Mouse (Mus musculus): ENCODE results near the gene Acoxl. TPM values are rescaled to one million over a fixed set of nuclear protein-coding genes. Genes with fewer than 3 reads are reported as not detected.

Gene Acoxl
- polyA plus RNA-seq, 1 experiment from 2014 or later = 0.15 TPM

DNA sequence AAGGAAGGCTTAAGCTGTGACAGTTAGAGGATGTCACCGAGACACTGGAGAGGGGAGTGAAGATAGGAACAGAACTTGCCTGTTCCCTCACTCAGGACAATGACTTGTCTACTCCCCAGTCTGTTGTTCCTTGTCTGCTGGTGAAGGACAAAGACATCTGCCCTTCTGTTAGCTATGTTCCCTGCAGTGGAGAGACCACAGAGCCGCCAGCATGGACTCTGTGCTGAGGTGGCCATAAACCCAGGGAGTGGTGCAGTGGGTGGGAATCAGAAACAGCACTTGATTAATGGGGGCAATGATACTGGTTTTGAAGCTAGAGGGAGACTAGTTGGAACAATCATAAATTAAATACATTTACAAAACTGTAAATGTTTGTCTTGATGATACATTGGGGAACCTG, 191.3 kb downstream of the Acoxl start:
- Histone ChIP-seq H3K36me3 (ENCODE audit: control insufficient read depth, insufficient read depth, low read length) (no peaks in the 10 kb centered on the region), H3K9ac (ENCODE audit: low read depth, low read length) (no peak overlapping the region), H3K27ac (ENCODE audit: low read depth, low read length) (no peak overlapping the region), H3K27me3 (replicated peaks; ENCODE audit: control insufficient read depth, insufficient read depth, low read length) (no peaks in the 10 kb centered on the region), H3K4me1 (ENCODE audit: control insufficient read depth, insufficient read depth, low read depth, low read length) (no peaks in the 10 kb centered on the region), H3K4me2 (ENCODE audit: low read length) (no peak overlapping the region), H3K4me3 (ENCODE audit: low read length) (no peak overlapping the region), H3K9me3 (ENCODE audit: control insufficient read depth, low read length) (no peaks in the 10 kb centered on the region)
- 69% methylated on average over 2 of the region's 2 CpGs for WGBS
- ATAC-seq = no peak

DNA sequence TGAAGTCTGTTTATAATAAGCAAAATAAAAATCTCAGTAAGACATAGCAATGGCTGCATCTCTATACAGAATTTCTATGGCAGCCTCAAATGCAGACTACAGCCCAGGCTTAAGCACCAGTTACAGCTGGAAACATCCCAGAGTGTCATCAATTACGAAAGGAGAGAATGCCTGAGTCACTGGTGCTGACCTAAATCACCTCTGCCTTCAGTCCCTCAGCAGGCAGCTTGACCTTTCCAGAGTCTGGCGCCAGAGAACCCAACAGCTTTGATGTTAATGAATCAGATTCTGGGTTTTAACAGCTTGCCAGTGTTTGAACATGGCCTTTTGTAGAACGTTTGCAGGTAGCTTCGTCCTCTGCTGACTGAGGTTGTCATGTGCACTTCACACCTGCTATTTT, 193.4 kb downstream of the Acoxl start:
- Histone ChIP-seq H3K4me3 (ENCODE audit: low read length) (no peak overlapping the region), H3K9ac (ENCODE audit: low read depth, low read length) (no peak overlapping the region), H3K27ac (ENCODE audit: low read depth, low read length) (no peak overlapping the region), H3K27me3 (replicated peaks; ENCODE audit: control insufficient read depth, insufficient read depth, low read length) (no peaks in the 10 kb centered on the region), H3K36me3 (ENCODE audit: control insufficient read depth, insufficient read depth, low read length) (no peaks in the 10 kb centered on the region), H3K4me2 (ENCODE audit: low read length) (no peak overlapping the region), H3K9me3 (ENCODE audit: control insufficient read depth, low read length) (no peaks in the 10 kb centered on the region), H3K4me1 (ENCODE audit: control insufficient read depth, insufficient read depth, low read depth, low read length) (no peaks in the 10 kb centered on the region)
- 12% methylated on average over 4 of the region's 4 CpGs for WGBS
- no peak for ATAC-seq

DNA sequence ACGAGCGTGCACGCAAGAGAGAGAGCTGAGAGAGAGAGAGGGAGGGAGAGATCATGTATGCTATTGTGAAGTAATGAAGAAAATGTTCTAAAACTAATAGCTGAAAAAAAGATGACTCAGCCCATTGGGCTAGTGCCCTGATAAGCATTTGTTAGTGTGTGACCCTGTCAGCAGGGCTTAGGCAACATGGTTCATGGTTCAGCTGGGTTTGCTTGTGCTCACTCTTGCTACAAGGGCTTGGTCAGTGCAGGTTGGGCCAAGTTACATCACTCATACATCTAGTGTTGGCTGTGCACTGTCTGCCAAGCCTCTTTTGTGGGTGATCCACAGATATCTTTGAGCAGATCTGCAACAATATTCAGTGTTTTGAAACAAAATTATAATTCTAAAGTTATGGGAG, 194.8 kb downstream of the Acoxl start:
- Histone ChIP-seq H3K27ac (ENCODE audit: low read depth, low read length) (no peak overlapping the region), H3K27me3 (replicated peaks; ENCODE audit: control insufficient read depth, insufficient read depth, low read length) (no peaks in the 10 kb centered on the region), H3K9me3 (ENCODE audit: control insufficient read depth, low read length) (peaks cover 2% of the 10 kb centered on the region; the same call in 1 of the 2 replicates), H3K4me2 (ENCODE audit: low read length) (no peak overlapping the region), H3K9ac (ENCODE audit: low read depth, low read length) (no peak overlapping the region), H3K4me3 (ENCODE audit: low read length) (no peak overlapping the region), H3K36me3 (ENCODE audit: control insufficient read depth, insufficient read depth, low read length) (no peaks in the 10 kb centered on the region), H3K4me1 (ENCODE audit: control insufficient read depth, insufficient read depth, low read depth, low read length) (no peaks in the 10 kb centered on the region)
- ATAC-seq = no peak
- 84% methylated on average over 3 of the region's 3 CpGs for WGBS

DNA sequence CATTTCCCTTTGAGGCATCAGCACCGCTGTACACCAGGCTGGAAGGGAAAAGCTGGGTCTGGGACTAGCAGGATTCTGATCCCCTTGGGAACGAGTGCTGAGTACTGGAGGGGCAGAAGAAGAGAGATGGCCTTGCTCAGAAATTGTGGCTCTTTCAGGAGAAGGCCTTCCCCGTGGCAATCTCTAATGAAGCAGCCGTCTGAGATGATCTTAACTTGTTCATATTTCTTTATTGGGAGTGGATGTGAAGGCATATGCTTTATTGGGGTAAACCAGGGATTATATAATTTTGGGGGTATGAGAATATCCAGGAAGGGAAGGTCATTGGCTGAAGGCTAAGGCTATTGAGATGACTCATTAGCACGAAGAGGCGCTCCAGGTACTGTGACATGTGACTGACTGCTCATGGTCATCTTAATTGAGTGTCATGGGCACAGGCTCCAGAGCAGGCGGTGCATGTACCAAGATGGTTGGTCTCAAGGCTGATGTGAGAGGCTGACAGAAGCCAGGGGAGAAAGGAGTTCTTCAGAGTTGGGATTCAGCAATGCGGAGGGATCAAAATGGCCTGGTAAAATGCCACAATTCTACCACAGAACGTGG, 195.5 kb downstream of the Acoxl start:
- WGBS = 86% methylated on average over 9 of the region's 9 CpGs
- no peaks in the 10 kb centered on the region for H3K27me3 ChIP-seq (replicated peaks; ENCODE audit: control insufficient read depth, insufficient read depth, low read length)

DNA sequence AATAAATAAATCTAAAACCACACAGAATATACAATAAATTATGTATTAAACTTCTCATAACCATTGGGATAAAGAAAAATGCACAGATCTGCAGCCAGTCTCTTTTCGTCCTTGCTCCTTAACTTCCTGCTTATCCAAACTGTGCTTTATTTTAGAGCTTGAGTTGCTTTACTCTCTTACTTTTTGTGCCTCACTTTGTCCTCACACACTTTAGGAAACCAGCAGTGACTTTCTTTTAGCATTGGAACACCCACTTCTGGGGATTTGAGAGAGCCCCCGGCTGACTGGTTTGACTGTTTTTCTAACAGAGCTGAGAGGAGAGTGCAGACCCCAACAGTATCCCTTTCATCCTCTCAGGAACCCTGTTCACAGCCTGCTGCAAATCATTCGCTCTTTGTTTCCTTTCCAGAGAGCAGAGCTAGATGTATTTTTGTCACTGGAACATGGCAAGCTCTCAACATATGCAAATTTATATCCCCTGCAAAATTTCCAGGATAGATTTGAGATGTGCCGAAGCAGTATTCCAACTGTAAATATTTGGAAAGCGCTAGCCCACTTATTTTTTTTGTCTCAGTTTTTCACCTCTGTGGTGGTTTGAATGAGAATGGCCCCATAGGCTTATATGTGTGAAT, 199.7 kb downstream of the Acoxl start:
- peaks cover 2% of the 10 kb centered on the region; the same call in 1 of the 2 replicates for H3K9me3 ChIP-seq (ENCODE audit: control insufficient read depth, low read length)
- no peak overlapping the region for H3K4me3 ChIP-seq (ENCODE audit: low read length)
- no peaks in the 10 kb centered on the region for H3K4me1 ChIP-seq (ENCODE audit: control insufficient read depth, insufficient read depth, low read depth, low read length)
- H3K36me3 ChIP-seq (ENCODE audit: control insufficient read depth, insufficient read depth, low read length) = no peaks in the 10 kb centered on the region
- H3K27ac ChIP-seq (ENCODE audit: low read depth, low read length) = no peak overlapping the region
- H3K27me3 ChIP-seq (replicated peaks; ENCODE audit: control insufficient read depth, insufficient read depth, low read length) = no peaks in the 10 kb centered on the region
- H3K4me2 ChIP-seq (ENCODE audit: low read length) = no peak overlapping the region
- no peak overlapping the region for H3K9ac ChIP-seq (ENCODE audit: low read depth, low read length)
- ATAC-seq = no peak
- WGBS = 87% methylated on average over 5 of the region's 5 CpGs

More for the DNA sequence above, 195.5 kb downstream of the Acoxl start:
- Histone ChIP-seq H3K9ac (ENCODE audit: low read depth, low read length) (no peak overlapping the region), H3K4me3 (ENCODE audit: low read length) (no peak overlapping the region), H3K9me3 (ENCODE audit: control insufficient read depth, low read length) (peaks cover 2% of the 10 kb centered on the region; the same call in 1 of the 2 replicates), H3K27ac (ENCODE audit: low read depth, low read length) (no peak overlapping the region), H3K36me3 (ENCODE audit: control insufficient read depth, insufficient read depth, low read length) (no peaks in the 10 kb centered on the region), H3K4me2 (ENCODE audit: low read length) (no peak overlapping the region), H3K4me1 (ENCODE audit: control insufficient read depth, insufficient read depth, low read depth, low read length) (no peaks in the 10 kb centered on the region)
- ATAC-seq = no peak

DNA sequence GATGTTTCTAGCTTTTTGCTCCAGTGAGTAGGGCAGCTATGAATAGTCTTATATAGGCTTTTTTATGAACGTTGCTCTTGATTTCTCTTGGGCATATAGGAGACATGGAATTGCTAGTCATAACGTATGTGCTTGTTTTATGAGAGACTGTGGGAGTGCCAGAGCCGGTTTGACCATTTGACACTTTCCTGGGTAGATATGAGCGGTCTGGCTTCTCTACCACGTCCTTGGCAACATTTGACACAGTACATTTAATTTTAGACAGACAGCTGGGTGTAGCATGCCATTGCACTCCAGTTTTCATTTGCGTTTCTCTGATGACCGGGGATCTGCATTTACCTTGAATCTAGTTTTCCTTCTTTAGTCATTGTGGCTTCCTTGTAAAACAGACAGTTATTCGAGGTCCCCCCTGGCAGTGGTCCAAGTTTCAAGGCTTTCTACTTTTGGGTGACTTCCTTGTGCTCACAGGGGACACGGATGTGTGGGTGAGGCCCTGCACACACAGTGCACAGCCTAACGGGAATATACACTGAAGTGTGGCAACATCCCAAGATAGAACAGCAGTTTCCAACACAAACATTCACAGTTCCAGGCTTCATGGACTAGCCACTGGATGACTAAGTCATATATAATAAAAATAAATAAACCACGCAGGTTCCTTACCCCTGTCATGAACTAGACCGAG, 202.5 kb downstream of the Acoxl start:
- WGBS = 73% methylated on average over 12 of the region's 12 CpGs
- Histone ChIP-seq H3K9ac (ENCODE audit: low read depth, low read length) (no peak overlapping the region), H3K4me1 (ENCODE audit: control insufficient read depth, insufficient read depth, low read depth, low read length) (no peaks in the 10 kb centered on the region), H3K9me3 (ENCODE audit: control insufficient read depth, low read length) (peaks cover 2% of the 10 kb centered on the region; the same call in 1 of the 2 replicates), H3K4me2 (ENCODE audit: low read length) (no peak overlapping the region), H3K36me3 (ENCODE audit: control insufficient read depth, insufficient read depth, low read length) (no peaks in the 10 kb centered on the region), H3K27me3 (replicated peaks; ENCODE audit: control insufficient read depth, insufficient read depth, low read length) (no peaks in the 10 kb centered on the region), H3K4me3 (ENCODE audit: low read length) (no peak overlapping the region), H3K27ac (ENCODE audit: low read depth, low read length) (no peak overlapping the region)
- no peak for ATAC-seq

DNA sequence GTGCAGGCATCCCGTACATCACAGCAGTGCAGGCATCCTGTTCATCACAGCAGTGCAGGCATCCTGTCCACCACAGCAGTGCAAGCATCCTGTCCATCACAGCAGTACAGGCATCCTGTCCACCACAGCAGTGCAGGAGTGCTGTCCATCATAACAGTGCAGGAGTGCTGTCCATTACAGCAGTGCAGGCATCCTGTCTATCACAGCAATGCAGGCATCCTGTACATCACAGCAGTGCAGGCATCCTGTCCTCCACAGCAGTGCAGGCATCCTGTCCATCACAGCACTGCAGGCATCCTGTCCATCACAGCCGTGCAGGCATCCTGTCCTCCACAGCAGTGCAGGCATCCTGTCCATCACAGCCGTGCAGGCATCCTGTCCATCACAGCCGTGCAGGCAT, 207.8 kb downstream of the Acoxl start:
- no peak overlapping the region for H3K4me3 ChIP-seq (ENCODE audit: low read length)
- H3K9me3 ChIP-seq (ENCODE audit: control insufficient read depth, low read length) = no peaks in the 10 kb centered on the region
- no peaks in the 10 kb centered on the region for H3K4me1 ChIP-seq (ENCODE audit: control insufficient read depth, insufficient read depth, low read depth, low read length)
- no peak overlapping the region for H3K27ac ChIP-seq (ENCODE audit: low read depth, low read length)
- no peak overlapping the region for H3K9ac ChIP-seq (ENCODE audit: low read depth, low read length)
- H3K4me2 ChIP-seq (ENCODE audit: low read length) = no peak overlapping the region
- ATAC-seq = no peak
- H3K36me3 ChIP-seq (ENCODE audit: control insufficient read depth, insufficient read depth, low read length) = no peaks in the 10 kb centered on the region
- WGBS = 60% methylated on average over 4 of the region's 4 CpGs
- H3K27me3 ChIP-seq (replicated peaks; ENCODE audit: control insufficient read depth, insufficient read depth, low read length) = no peaks in the 10 kb centered on the region

DNA sequence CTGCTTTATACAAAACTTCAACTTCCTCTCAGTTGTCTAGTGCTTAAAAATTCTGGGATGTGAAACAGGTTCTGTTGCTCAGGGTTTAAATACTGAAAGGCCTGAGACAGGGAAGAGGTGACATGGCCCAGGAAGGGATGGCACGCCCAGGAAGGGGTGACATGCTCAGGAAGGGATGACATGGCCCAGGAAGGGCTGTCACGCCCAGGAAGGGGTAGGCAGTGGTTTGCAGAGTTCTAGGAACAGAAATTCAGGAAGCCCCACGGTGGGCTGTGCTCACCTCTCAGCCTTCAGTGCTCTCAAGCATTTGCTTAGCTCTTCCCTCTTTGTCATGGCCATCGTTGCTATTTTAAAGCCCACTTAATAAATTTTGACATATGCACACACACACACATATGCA, 216.2 kb downstream of the Acoxl start:
- Histone ChIP-seq H3K27me3 (replicated peaks; ENCODE audit: control insufficient read depth, insufficient read depth, low read length) (no peaks in the 10 kb centered on the region), H3K36me3 (ENCODE audit: control insufficient read depth, insufficient read depth, low read length) (no peaks in the 10 kb centered on the region), H3K27ac (ENCODE audit: low read depth, low read length) (no peak overlapping the region), H3K4me1 (ENCODE audit: control insufficient read depth, insufficient read depth, low read depth, low read length) (no peaks in the 10 kb centered on the region), H3K4me2 (ENCODE audit: low read length) (no peak overlapping the region), H3K4me3 (ENCODE audit: low read length) (no peak overlapping the region), H3K9me3 (ENCODE audit: control insufficient read depth, low read length) (no peaks in the 10 kb centered on the region), H3K9ac (ENCODE audit: low read depth, low read length) (no peak overlapping the region)
- no peak for ATAC-seq
- 83% methylated on average over 4 of the region's 4 CpGs for WGBS

DNA sequence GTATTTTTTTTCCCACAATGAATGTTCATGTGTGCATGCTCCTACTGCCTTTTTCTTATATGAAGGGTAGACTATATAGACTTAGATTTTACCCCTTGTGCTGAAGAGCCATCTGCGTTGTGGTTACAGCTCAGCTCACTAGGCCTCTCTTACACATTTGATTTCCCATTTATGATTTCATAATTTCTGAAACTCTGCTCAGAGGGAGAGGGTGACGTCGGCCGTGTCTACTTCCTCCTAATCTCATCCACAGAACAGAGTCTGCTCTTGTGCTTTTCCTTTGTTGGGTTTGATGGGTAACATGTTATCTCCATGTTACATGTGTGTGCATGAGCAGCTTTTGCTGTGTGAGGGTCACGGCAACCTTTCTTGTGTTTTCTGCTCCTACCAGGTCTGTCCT, 219.2 kb downstream of the Acoxl start:
- Histone ChIP-seq H3K9me3 (ENCODE audit: control insufficient read depth, low read length) (no peaks in the 10 kb centered on the region), H3K9ac (ENCODE audit: low read depth, low read length) (no peak overlapping the region), H3K4me3 (ENCODE audit: low read length) (no peak overlapping the region), H3K4me2 (ENCODE audit: low read length) (no peak overlapping the region), H3K4me1 (ENCODE audit: control insufficient read depth, insufficient read depth, low read depth, low read length) (no peaks in the 10 kb centered on the region), H3K36me3 (ENCODE audit: control insufficient read depth, insufficient read depth, low read length) (no peaks in the 10 kb centered on the region), H3K27ac (ENCODE audit: low read depth, low read length) (no peak overlapping the region), H3K27me3 (replicated peaks; ENCODE audit: control insufficient read depth, insufficient read depth, low read length) (no peaks in the 10 kb centered on the region)
- no peak for ATAC-seq
- 98% methylated on average over 5 of the region's 5 CpGs for WGBS
